Mouse (Mus musculus): ENCODE results near the gene Sh3bgrl2. TPM values are rescaled to one million over a fixed set of nuclear protein-coding genes. Genes with fewer than 3 reads are reported as not detected.

The Sh3bgrl2 gene
- total and polyA plus RNA-seq, 3 experiments: 2.6 to 10.1 (median 3.7) TPM

DNA sequence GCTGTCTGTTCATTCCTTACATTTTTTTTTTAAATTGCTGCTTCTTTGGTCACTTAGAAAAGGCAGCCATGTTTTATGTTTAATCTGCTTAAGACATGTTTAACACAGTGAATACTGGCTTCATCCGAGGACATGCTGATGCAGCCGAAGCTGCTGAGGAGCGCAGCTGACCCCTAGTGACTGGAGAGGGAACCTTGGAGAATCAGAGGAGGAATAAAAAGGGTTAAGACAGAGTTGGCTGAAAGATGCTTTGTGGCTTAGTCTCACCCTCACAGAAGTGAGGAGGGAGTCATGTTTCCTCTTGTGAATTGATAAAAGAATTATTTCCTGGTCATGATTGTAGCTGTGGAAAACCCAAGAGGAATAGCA is 28.5 kb downstream of the Sh3bgrl2 start:
- no peaks in the 10 kb centered on the region for H3K79me2 ChIP-seq (replicated peaks; ENCODE audit: control insufficient read depth, insufficient read depth, low read length)
- H3K9ac ChIP-seq (ENCODE audit: low read depth, low read length): no peak overlapping the region
- intact Hi-C loops (cut with DNase I): no loop called here
- H3K4me3 ChIP-seq: no peak overlapping the region
- H3K4me1 ChIP-seq (ENCODE audit: control insufficient read depth, insufficient read depth, low read length): peaks cover 4% of the 10 kb centered on the region
- no peaks in the 10 kb centered on the region for H3K27me3 ChIP-seq (ENCODE audit: control insufficient read depth, insufficient read depth, low read length)
- H3K27ac ChIP-seq: no peak overlapping the region
- H3K36me3 ChIP-seq (ENCODE audit: control insufficient read depth, insufficient read depth, low read length): no peaks in the 10 kb centered on the region
- DNase-seq: no peak
- 27% methylated on average over 3 of the region's 3 CpGs for WGBS
- peak; percentile 57; the same call in 1 of the 2 replicates for TF ChIP-seq EP300 (IDR thresholded peaks at IDR 0.05; ENCODE audit: insufficient read depth, low read depth, low read length)
- TF ChIP-seq CTCF (IDR thresholded peaks at IDR 0.05): peak; percentile 80
- no peak for TF ChIP-seq POLR2A (IDR thresholded peaks at IDR 0.05; ENCODE audit: insufficient read depth, low read depth, low read length)

DNA sequence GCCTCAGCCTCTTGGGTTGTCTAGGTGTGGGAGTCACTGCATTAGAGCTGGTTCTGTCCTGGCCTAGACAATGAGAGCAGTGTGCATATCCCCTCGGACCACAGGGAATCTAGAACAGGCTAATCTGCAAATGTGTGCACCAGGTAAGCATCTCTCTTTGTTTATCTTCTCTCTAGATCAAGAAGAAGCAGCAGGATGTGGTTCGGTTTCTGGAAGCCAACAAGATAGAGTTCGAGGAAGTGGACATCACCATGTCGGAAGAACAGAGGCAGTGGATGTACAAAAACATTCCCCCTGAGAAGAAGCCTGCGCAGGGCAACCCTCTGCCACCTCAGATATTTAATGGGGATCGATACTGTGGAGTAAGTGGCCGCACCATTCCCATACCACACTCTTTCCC is 29.1 kb downstream of the Sh3bgrl2 start:
- Histone ChIP-seq H3K4me1 (ENCODE audit: control insufficient read depth, insufficient read depth, low read length) (peaks cover 4% of the 10 kb centered on the region), H3K79me2 (replicated peaks; ENCODE audit: control insufficient read depth, insufficient read depth, low read length) (no peaks in the 10 kb centered on the region), H3K4me3 (no peak overlapping the region), H3K27me3 (ENCODE audit: control insufficient read depth, insufficient read depth, low read length) (no peaks in the 10 kb centered on the region), H3K36me3 (ENCODE audit: control insufficient read depth, insufficient read depth, low read length) (no peaks in the 10 kb centered on the region), H3K27ac (no peak overlapping the region), H3K9ac (ENCODE audit: low read depth, low read length) (no peak overlapping the region)
- WGBS: 79% methylated on average over 7 of the region's 7 CpGs
- intact Hi-C loops (cut with DNase I): no loop called here
- DNase-seq: no peak
- no peak for TF ChIP-seq EP300 (IDR thresholded peaks at IDR 0.05; ENCODE audit: insufficient read depth, low read depth, low read length)
- TF ChIP-seq POLR2A (IDR thresholded peaks at IDR 0.05; ENCODE audit: insufficient read depth, low read depth, low read length): no peak
- TF ChIP-seq CTCF (IDR thresholded peaks at IDR 0.05): no peak

DNA sequence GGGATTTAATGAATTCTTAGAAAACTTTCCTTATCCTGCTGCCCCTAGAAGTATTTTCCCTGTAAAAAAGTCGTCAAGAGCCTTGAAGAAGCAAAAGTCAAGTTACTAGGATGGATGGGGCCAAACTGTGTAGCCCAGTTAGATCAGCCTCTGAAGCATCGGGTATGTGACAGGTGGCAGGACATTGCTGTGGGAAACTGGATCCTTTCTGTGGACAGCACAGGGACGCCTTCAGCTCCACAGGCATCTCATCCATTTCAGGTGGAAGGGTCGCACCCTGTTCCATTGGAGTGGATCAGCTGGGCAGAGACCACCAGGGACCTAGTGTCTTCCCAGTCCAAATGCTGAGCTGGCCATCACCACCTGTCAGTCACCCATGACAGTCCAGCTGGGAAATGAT is 30.9 kb downstream of the Sh3bgrl2 start:
- WGBS: 82% methylated on average over 4 of the region's 4 CpGs
- no peak for DNase-seq
- intact Hi-C loops (cut with DNase I): no loop called here
- Histone ChIP-seq H3K4me3 (no peak overlapping the region), H3K27me3 (ENCODE audit: control insufficient read depth, insufficient read depth, low read length) (no peaks in the 10 kb centered on the region), H3K9ac (ENCODE audit: low read depth, low read length) (no peak overlapping the region), H3K4me1 (ENCODE audit: control insufficient read depth, insufficient read depth, low read length) (peaks cover 4% of the 10 kb centered on the region), H3K36me3 (ENCODE audit: control insufficient read depth, insufficient read depth, low read length) (no peaks in the 10 kb centered on the region), H3K27ac (no peak overlapping the region), H3K79me2 (replicated peaks; ENCODE audit: control insufficient read depth, insufficient read depth, low read length) (no peaks in the 10 kb centered on the region)
- no peak for TF ChIP-seq CTCF (IDR thresholded peaks at IDR 0.05)
- TF ChIP-seq POLR2A (IDR thresholded peaks at IDR 0.05; ENCODE audit: insufficient read depth, low read depth, low read length): no peak
- no peak for TF ChIP-seq EP300 (IDR thresholded peaks at IDR 0.05; ENCODE audit: insufficient read depth, low read depth, low read length)

DNA sequence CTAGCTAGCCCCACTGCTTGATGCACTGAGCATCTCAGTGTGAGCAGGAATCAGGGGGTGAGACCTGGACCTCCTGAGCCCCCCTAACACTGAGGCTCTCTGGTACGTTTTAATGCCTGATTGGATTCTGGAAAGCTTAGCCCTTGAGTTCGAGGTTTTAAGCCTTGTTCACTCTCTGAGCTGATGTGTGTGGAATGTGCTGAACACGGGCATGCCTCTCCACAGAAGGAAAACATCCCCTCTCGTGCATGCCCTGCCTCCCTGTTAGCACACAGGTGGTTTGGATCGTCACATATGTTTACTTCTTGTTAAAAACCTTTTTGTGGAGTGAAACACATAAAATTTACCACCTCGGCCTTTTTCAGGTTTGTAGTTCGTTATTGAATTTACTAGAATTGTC is 34.6 kb downstream of the Sh3bgrl2 start:
- WGBS: 73% methylated on average over 7 of the region's 7 CpGs

GRCm38 (mm10) chr9:83586316-83587050 is 38.4 kb downstream of the Sh3bgrl2 start:
- TF ChIP-seq POLR2A (IDR thresholded peaks at IDR 0.05; ENCODE audit: insufficient read depth, low read depth, low read length): no peak
- no peak for TF ChIP-seq CTCF (IDR thresholded peaks at IDR 0.05)
- no peak for TF ChIP-seq EP300 (IDR thresholded peaks at IDR 0.05; ENCODE audit: insufficient read depth, low read depth, low read length)
- Histone ChIP-seq H3K27me3 (ENCODE audit: control insufficient read depth, insufficient read depth, low read length) (no peaks in the 10 kb centered on the region), H3K27ac (no peak overlapping the region), H3K4me3 (no peak overlapping the region), H3K79me2 (replicated peaks; ENCODE audit: control insufficient read depth, insufficient read depth, low read length) (no peaks in the 10 kb centered on the region), H3K9ac (ENCODE audit: low read depth, low read length) (no peak overlapping the region), H3K36me3 (ENCODE audit: control insufficient read depth, insufficient read depth, low read length) (no peaks in the 10 kb centered on the region), H3K4me1 (ENCODE audit: control insufficient read depth, insufficient read depth, low read length) (no peaks in the 10 kb centered on the region)
- intact Hi-C loops (cut with DNase I): no loop called here
- DNase-seq: no peak
- 93% methylated on average over 17 of the region's 17 CpGs for WGBS

More for the DNA sequence above, 34.6 kb downstream of the Sh3bgrl2 start:
- H3K4me1 ChIP-seq (ENCODE audit: control insufficient read depth, insufficient read depth, low read length): no peaks in the 10 kb centered on the region
- H3K27me3 ChIP-seq (ENCODE audit: control insufficient read depth, insufficient read depth, low read length): no peaks in the 10 kb centered on the region
- no peak overlapping the region for H3K4me3 ChIP-seq
- no peak overlapping the region for H3K9ac ChIP-seq (ENCODE audit: low read depth, low read length)
- H3K27ac ChIP-seq: no peak overlapping the region
- TF ChIP-seq EP300 (IDR thresholded peaks at IDR 0.05; ENCODE audit: insufficient read depth, low read depth, low read length) (no peak), CTCF (IDR thresholded peaks at IDR 0.05) (no peak), POLR2A (IDR thresholded peaks at IDR 0.05; ENCODE audit: insufficient read depth, low read depth, low read length) (no peak)
- no peak for DNase-seq
- H3K36me3 ChIP-seq (ENCODE audit: control insufficient read depth, insufficient read depth, low read length): no peaks in the 10 kb centered on the region
- no peaks in the 10 kb centered on the region for H3K79me2 ChIP-seq (replicated peaks; ENCODE audit: control insufficient read depth, insufficient read depth, low read length)
- intact Hi-C loops (cut with DNase I): no loop called here

- intact Hi-C loops (cut with DNase I): no loop called here
- H3K27ac ChIP-seq: no peak overlapping the region
- no peak for DNase-seq
- WGBS: 89% methylated on average over 9 of the region's 9 CpGs
- no peaks in the 10 kb centered on the region for H3K36me3 ChIP-seq (ENCODE audit: control insufficient read depth, insufficient read depth, low read length)
- no peak for TF ChIP-seq EP300 (IDR thresholded peaks at IDR 0.05; ENCODE audit: insufficient read depth, low read depth, low read length)
- no peak for TF ChIP-seq POLR2A (IDR thresholded peaks at IDR 0.05; ENCODE audit: insufficient read depth, low read depth, low read length)
- no peak for TF ChIP-seq CTCF (IDR thresholded peaks at IDR 0.05)
- H3K4me1 ChIP-seq (ENCODE audit: control insufficient read depth, insufficient read depth, low read length): no peaks in the 10 kb centered on the region
- H3K27me3 ChIP-seq (ENCODE audit: control insufficient read depth, insufficient read depth, low read length): no peaks in the 10 kb centered on the region
- H3K9ac ChIP-seq (ENCODE audit: low read depth, low read length): no peak overlapping the region
- H3K79me2 ChIP-seq (replicated peaks; ENCODE audit: control insufficient read depth, insufficient read depth, low read length): no peaks in the 10 kb centered on the region
- H3K4me3 ChIP-seq: no peak overlapping the region
Observed at GRCm38 (mm10) chr9:83587116-83587515, 39.0 kb downstream of the Sh3bgrl2 start.

All from heart, adult 2 months (tissue).